Mouse (Mus musculus) T-cell, adult 2 months (primary cell): Measurements from ENCODE around the gene Tas2r143.
A peak's percentile ranks its signal among the peaks of the same experiment; 100 is the strongest.

Experiments used
- DNase-seq: peaks from one replicate; pipeline ENCODE4 v3.0.0; 2022; ENCODE audit warnings: low spot score

Gene Tas2r143

DNA sequence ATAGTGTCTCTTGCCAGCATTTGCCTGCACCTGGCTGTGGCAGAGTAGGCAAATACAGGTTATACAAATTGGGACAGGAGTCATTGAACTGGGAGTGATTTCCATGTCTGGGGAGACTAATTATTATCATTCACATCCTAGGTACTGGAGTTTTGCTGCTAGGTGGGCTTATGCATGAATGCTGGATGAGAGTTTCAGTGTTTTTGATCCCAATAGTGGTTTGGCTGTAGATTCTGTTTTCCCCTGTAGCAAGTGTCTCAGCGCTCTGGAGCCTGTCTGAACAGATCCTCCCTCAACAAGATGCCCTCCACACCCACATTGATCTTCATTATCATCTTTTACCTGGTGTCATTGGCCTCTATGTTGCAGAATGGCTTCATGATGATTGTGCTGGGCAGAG lies at the start of gene Tas2r143:
Gene Tas2r143 (plus strand): TSS at position 301 of the 400 bp plus-strand sequence.
- no peak for DNase-seq

- DNase-seq = no peak
Measured at GRCm38 (mm10) chr6:42350968-42351775, 48.9 kb upstream of the Tas2r143 start.

DNA sequence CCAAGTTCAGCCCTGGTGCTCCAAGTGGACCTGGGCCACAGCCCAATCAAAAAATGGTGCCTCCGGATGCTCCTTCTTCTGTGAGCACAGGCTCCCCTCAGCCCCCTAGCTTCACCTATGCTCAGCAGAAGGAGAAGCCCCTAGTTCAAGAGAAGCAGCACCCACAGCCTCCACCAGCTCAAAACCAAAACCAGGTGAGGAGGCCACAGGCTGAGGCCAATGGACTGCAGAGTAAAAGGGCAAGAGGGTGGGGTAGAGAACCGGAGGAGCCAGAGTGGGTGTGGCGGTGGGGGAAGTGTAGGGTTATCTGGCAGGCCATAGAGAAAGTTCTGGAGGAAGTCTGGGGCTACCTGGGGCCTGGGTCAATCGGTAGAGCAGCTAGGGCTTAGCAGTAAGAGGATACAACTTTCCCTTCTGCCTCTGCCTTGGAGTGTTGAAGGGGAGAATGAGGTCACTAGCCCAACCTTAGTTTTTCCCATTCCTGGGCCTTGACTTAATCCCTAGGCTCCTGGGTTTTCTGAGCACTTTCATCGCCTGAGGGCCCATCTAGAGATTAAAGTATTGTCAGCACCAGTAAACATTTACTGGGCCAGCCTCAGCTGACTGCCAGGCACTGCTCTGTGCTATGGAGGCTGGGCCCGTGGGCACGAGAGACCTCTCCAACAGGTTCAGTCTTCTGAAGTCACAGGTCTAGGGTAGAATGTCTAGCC lies 48.1 kb upstream of the Tas2r143 start:
- no peak for DNase-seq

DNA sequence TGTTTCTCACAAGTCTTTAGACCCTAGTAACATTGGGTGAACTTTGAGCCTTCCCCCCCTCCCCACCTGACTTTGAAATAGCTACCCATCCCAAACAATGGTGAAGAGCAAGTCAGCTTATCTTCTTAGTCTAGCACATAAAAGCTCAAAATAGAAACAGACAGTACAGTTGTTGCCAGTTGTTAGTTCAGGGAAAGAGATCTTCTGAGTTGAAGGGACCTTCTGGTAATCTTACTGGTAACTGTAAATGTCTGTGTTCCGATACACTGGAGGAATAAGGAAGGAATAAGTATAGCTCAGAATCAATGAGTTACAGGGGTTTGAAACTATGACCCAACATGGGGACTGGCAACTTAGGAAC lies 47.6 kb upstream of the Tas2r143 start:
- DNase-seq = no peak

GRCm38 (mm10) chr6:42353180-42353579 lies 46.9 kb upstream of the Tas2r143 start:
- no peak for DNase-seq

- peak; percentile 15 for DNase-seq
Measured at GRCm38 (mm10) chr6:42354076-42355019, 45.7 kb upstream of the Tas2r143 start.

DNA sequence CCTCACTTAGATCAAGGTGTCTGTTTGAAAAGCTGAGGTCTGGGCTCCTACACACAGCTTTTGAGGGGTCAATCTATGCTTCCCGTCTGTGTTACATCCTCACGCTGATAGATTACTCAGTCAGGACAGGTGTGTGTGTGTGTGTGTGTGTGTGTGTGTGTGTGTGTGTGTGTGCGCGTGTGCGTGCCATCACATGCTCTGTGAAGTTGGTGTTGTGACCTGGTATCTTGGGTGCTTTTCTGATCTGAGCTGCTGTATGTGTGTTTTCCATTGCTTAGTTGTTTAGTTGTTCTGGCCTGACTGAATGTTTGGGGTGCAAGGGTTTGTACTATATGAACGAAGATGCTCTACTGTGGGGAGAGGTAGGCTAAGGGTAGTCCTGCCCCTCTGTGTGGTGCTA lies 44.7 kb upstream of the Tas2r143 start:
- no peak for DNase-seq

- DNase-seq = no peak
Measured at GRCm38 (mm10) chr6:42355794-42356600, 44.0 kb upstream of the Tas2r143 start.

- no peak for DNase-seq
Measured at GRCm38 (mm10) chr6:42356913-42357312, 43.1 kb upstream of the Tas2r143 start.

GRCm38 (mm10) chr6:42357901-42358300 lies 42.1 kb upstream of the Tas2r143 start:
- DNase-seq = no peak

GRCm38 (mm10) chr6:42358901-42359300 lies 41.1 kb upstream of the Tas2r143 start:
- no peak for DNase-seq

- no peak for DNase-seq
Measured at GRCm38 (mm10) chr6:42359364-42360147, 40.5 kb upstream of the Tas2r143 start.

GRCm38 (mm10) chr6:42360231-42360840 lies 39.7 kb upstream of the Tas2r143 start:
- no peak for DNase-seq

GRCm38 (mm10) chr6:42361041-42361895 lies 38.8 kb upstream of the Tas2r143 start:
- no peak for DNase-seq

GRCm38 (mm10) chr6:42362074-42362473 lies 38.0 kb upstream of the Tas2r143 start:
- DNase-seq = no peak

GRCm38 (mm10) chr6:42362497-42362896 lies 37.5 kb upstream of the Tas2r143 start:
- no peak for DNase-seq

DNA sequence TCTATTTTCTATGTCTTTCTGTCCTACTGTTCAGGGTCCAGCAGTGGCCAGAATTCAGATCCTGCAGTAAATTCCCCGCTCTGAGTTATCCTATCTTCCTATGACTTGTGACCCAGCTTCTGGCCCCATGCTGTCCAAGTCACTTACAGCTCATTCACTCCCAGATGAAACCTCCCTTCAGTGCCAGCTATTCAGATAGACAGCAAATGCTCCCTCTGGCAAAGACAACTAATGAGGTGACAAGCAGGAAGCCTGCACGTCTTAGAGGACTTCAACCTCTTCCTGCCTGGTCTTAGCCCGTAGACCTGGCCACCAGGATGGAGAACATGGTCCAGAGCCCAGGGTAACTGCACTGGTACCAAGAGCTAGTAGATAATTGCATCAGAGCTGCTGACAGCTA lies 37.1 kb upstream of the Tas2r143 start:
- DNase-seq = no peak

DNA sequence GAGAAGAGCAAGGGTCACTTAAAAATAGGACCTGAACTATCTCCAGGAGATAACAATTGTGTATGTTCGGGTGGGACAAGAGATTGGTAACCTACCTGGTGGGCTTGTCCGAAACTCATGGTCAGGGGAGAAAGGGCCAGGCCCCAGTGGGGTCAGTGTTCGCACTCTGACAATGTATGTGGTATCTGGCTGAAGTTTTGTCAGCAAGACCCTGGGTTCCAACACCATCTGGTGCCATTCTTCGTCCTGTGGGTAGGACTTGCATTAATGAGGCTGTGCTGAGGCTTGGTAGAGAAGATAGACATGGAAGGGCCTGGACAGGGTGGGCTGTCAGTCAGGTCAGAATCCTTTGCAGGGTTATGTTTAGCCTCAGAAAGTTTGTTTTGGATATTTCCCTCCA lies 36.0 kb upstream of the Tas2r143 start:
- no peak for DNase-seq

DNA sequence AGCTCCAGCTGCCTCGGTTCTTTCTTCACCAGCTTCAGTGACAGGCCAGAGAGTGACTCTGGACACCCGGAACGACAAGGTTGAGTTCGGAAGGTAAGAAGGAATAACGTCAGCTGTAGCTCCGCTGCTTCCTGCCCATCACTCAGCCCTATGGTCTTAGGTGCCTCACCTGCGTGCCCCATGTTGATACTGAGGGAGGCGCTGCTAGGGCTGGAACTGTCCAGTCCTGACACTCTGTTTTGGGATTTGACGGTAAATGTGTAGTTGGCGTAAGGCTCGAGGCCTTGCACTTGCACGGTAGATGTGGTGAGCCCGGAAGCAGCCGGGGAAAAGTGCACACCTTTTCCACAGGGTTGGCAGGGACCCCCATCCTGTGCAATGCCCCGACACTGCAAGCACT lies 35.4 kb upstream of the Tas2r143 start:
- DNase-seq = no peak
